Mouse (Mus musculus) myocyte (in vitro differentiated cells): ENCODE measurements at regions not wholly inside any gene's neighbourhood (a gene's known extent, or its start where the extent isn't known, plus 50 kb on each side); places are given as distances from the start of the nearest gene placed in this dataset.

Experiments
- E2F4 ChIP-seq: IDR thresholded peaks from one replicate; pipeline ENCODE4 v1.6.1; 2011; ENCODE audit warnings: mild to moderate bottlenecking, control low read depth, moderate library complexity; ENCODE audit not compliant: insufficient read depth
- MAX ChIP-seq: IDR thresholded peaks from one replicate; pipeline ENCODE4 v1.6.1; 2011; ENCODE audit warnings: low read depth, mild to moderate bottlenecking, control low read depth
- MYOD1 ChIP-seq, 3 experiments: IDR thresholded peaks; one replicate each; pipeline ENCODE4 v1.6.1; 2011; ENCODE audit warnings: control low read depth in 2 of 3, low read depth in 2 of 3, mild to moderate bottlenecking in 2 of 3, moderate library complexity in 1 of 3; ENCODE audit not compliant: insufficient read length in 2 of 3, control insufficient read depth in 1 of 3
- POLR2A ChIP-seq: IDR thresholded peaks from one replicate; pipeline ENCODE4 v1.6.1; 2011; ENCODE audit warnings: low read depth, mild to moderate bottlenecking, control low read depth, moderate library complexity; ENCODE audit not compliant: insufficient read length
- REST ChIP-seq: IDR thresholded peaks from one replicate; pipeline ENCODE4 v1.6.1; 2011; ENCODE audit warnings: mild to moderate bottlenecking, control low read depth, moderate library complexity; ENCODE audit not compliant: insufficient read depth, insufficient read length
- TCF12 ChIP-seq: IDR thresholded peaks from one replicate; pipeline ENCODE4 v1.6.1; 2011; ENCODE audit warnings: mild to moderate bottlenecking, control low read depth; ENCODE audit not compliant: poor library complexity, insufficient read depth, severe bottlenecking
- TCF3 ChIP-seq: IDR thresholded peaks from one replicate; pipeline ENCODE4 v1.6.1; 2011; ENCODE audit warnings: low read depth, control low read depth; ENCODE audit not compliant: insufficient read length
- USF1 ChIP-seq: IDR thresholded peaks from one replicate; pipeline ENCODE4 v1.6.1; 2011; ENCODE audit warnings: low read depth, mild to moderate bottlenecking, control low read depth, moderate library complexity

DNA sequence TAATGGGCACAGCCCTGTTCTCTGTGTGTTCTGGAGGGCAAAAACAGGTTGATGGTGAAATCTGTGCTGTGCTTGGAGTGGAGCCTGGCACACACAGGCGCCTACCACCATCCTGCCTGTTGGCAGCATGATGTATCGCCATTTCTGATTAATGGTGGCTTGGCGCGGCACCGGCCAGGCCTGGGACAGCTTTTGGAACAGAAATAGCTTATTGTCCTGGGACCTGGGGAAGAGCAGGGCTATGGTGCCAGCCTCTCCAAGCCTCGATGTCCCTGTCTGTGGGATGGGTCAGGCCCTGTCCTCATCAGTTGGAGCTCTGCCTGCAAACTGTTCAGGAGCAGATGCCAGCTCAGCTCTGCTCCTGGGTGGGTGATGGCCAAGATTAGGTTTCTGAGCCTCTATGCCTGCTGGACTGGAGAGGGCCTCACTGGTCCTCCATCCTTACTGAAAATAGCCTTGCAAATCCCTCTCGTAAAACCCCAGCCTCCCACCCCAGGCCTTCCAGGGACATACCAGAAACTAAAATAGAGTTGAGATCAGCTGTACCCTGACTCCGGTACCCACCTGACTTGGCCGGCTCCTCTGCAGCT is 115.4 kb downstream of the Mn1 start:
- TF ChIP-seq POLR2A (no peak), TCF3 (no peak), MAX (no peak), TCF12 (no peak), MYOD1 (IDR thresholded peaks at IDR 0.05; ENCODE audit: control insufficient read depth in 1 of 3, insufficient read length in 2 of 3, low read depth in 2 of 3) (no peak), USF1 (no peak), REST (no peak), E2F4 (no peak)
